Mouse (Mus musculus) gastrocnemius, postnatal 10 days (tissue): ENCODE results near the gene Them7. TPM values are rescaled to one million over a fixed set of nuclear protein-coding genes. Genes with fewer than 3 reads are reported as not detected.

ENCODE experiments used
- DNase-seq: peaks from one replicate; pipeline ENCODE4 v3.0.0; 2021; ENCODE audit warnings: mixed read lengths
- total RNA-seq, 2 experiments: library from RNA; stranded (reverse); gene quantifications; 2 replicates each; pipeline ENCODE4 v1.2.3; 2021

The Them7 gene
- total RNA-seq, 2 experiments from 2014 or later: not detected

GRCm38 (mm10) chr2:105417663-105418062 lies 193.5 kb downstream of the Them7 start:
- DNase-seq: no peak

DNA sequence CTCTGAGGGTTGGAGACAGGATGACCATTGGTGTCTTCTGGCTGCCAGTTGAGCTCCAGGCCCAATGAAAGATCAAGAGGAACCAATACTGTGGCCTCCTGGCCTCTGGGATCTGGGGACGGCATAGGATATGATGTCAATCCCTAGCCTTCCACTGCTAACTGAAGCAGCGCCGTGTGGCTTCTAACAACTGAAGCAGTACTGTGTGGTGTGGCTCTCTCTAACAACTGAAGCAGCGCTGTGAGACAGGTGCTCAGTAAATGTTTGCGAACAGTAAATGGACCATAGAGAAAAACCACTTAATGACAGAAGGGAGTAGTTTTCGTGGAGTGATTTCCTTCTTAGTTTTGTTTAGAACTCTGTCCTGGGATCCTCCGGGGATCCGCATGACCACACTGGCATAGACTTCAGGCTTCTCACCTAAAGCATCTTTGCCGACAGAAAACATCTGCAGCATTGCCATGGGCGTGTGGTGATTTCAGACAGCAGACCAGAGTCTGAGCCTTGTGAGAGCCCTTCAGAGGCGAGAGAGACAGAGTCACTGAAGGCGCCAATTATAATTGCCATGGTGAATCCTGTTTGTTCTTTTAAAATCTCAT lies 194.6 kb downstream of the Them7 start:
- DNase-seq: no peak

DNA sequence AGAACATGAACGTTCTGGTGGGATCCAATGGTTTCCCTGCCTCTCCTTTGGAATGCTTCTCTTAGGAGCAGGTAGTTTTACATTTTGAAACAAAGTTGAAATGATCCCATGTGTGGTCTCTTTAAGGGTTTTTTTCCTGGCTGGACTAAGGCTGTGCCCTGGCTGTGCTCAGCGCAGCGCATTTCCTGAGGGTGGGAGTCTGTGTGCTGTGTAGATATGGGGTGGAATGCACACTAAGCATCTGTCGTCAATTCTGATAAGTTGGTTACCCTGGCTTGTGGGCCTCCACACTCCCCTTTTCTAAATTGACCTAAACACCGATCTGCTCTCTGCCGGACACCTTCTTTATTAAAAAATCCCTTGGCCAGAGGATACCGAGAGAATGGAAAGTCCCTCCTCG lies 203.3 kb downstream of the Them7 start:
- DNase-seq: no peak

DNA sequence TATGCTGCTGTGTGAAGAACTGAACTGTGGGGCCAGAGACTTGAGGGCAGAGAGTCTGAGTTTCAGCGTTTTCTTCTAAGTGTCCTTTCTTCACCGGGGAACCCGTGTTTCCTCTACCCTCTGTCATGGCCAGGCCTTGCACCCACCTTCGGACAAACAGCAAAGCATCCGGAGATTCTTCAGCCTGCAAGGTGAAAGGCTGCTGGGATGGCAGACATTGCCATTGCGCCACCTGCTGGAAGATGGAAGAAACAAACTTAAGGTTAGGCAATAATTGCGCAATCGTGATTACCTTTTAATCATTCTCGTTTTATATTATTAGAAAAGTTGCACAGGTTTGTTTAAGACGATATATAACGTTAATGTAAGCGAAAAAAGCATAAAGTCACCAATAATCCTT lies 203.9 kb downstream of the Them7 start:
- DNase-seq: peak; percentile 79

DNA sequence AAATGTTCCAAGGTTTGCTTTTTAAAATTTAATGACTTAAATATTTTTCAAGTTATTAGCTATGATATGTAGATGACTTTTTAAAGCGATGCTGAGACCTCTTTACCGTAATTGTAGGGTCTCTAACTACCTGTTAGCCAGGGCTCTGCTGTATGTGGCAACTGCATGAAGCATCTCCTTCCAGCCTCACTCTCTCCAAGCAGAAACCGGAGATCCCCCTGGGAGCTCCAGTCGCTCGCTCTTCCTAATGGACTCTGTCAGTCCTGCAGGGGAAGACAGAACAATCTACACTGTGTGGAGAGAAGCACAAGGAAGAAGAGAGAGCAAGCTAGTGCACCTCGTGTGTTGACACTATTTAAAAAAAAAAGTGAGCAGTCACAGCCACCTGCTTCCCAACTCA lies 204.3 kb downstream of the Them7 start:
- no peak for DNase-seq

Other genes with a start within 250 kb of the Them7 start
- gene Eif3m, start 207.2 kb upstream of the Them7 start, total RNA-seq: 100 to 1,000 TPM; 112 to 115 TPM
- gene Gm11060, start 132.3 kb upstream of the Them7 start, total RNA-seq: not detected
- gene Wt1, start 97.8 kb upstream of the Them7 start, total RNA-seq: under 1 TPM in 1 of 2 experiments, not detected in 1; 0.18 TPM
- 10 to 100 TPM; 43.1 to 56.8 TPM for gene Rcn1, start 175.0 kb downstream of the Them7 start, total RNA-seq